In genomic region chr11:94629199-94629883, GRCm38 (mm10) we compare ENCODE assay signal across 8 mouse cellular contexts. TPM values are rescaled to one million over a fixed set of nuclear protein-coding genes. Genes with fewer than 3 reads are reported as not detected.
DNase-seq lines count a peak whose midpoint lies in the region; ATAC-seq and TF ChIP-seq lines count a peak whose summit lies in the region.

TSS of gene Lrrc59 (plus strand) at chr11:94629767.

- TF ChIP-seq POLR2A in bone marrow, adult 2 months (IDR thresholded peaks at IDR 0.05; ENCODE audit: borderline replicate concordance, control insufficient read depth, low read depth, low read length) = peak; percentile 73; the same call in 1 of the 2 replicates

- H3K9ac ChIP-seq in embryonic facial prominence, embryonic 15.5 days = peak within 1 kb of the TSS; percentile 88
- H3K9ac ChIP-seq in kidney, embryonic 14.5 days (ENCODE audit: low read depth, low read length) = peak within 1 kb of the TSS; percentile 85
- H3K9ac ChIP-seq in limb, embryonic 15.5 days = peak within 1 kb of the TSS; percentile 75

- WGBS in bone marrow, adult 2 months = 2% methylated on average over 35 of the region's 41 CpGs
- WGBS in embryonic facial prominence, embryonic 15.5 days = 6% methylated on average over 31 of the region's 41 CpGs
- 6% methylated on average over 41 of the region's 41 CpGs for WGBS in kidney, embryonic 14.5 days
- 4% methylated on average over 41 of the region's 41 CpGs for WGBS in limb, embryonic 15.5 days

- TF ChIP-seq CTCF in bone marrow, adult 2 months (IDR thresholded peaks at IDR 0.05; ENCODE audit: control insufficient read depth, insufficient read depth, low read length) = peak; percentile 97

- peak within 1 kb of the TSS; percentile 69 for H3K27ac ChIP-seq in bone marrow, adult 2 months (ENCODE audit: control insufficient read depth, insufficient read depth, low read depth, low read length, poor library complexity)
- peak within 1 kb of the TSS; percentile 41 for H3K27ac ChIP-seq in embryonic facial prominence, embryonic 15.5 days (replicated peaks)
- peak within 1 kb of the TSS; percentile 45; the same call in 1 of the 2 replicates for H3K27ac ChIP-seq in kidney, embryonic 14.5 days (ENCODE audit: low read depth, low read length)
- H3K27ac ChIP-seq in limb, embryonic 15.5 days = peak within 1 kb of the TSS; percentile 84

- H3K27me3 ChIP-seq in embryonic facial prominence, embryonic 15.5 days = no peaks in the 10 kb centered on the region
- H3K27me3 ChIP-seq in kidney, embryonic 14.5 days (ENCODE audit: control insufficient read depth, insufficient read depth, low read length) = no peaks in the 10 kb centered on the region
- no peaks in the 10 kb centered on the region for H3K27me3 ChIP-seq in limb, embryonic 15.5 days

- DNase-seq in 416B (ENCODE audit: low read depth) = peak; percentile 91
- DNase-seq in heart, adult 9 months (ENCODE audit: low spot score in 2 of 2) = peak; percentile 90 to 94
- peak; percentile 85 to 93 for DNase-seq in monocyte, adult 2 months (ENCODE audit: low read depth in 1 of 2, low spot score in 2 of 2)
- DNase-seq in spleen, postnatal 36 days (ENCODE audit: low spot score in 2 of 2) = peak; percentile 92

- H3K4me1 ChIP-seq in bone marrow, adult 2 months (ENCODE audit: control insufficient read depth, insufficient read depth, low read length) = peaks cover 1% of the 10 kb centered on the region
- peaks cover 12% of the 10 kb centered on the region for H3K4me1 ChIP-seq in embryonic facial prominence, embryonic 15.5 days
- H3K4me1 ChIP-seq in kidney, embryonic 14.5 days (ENCODE audit: control insufficient read depth, insufficient read depth, low read length) = peaks cover 8% of the 10 kb centered on the region
- H3K4me1 ChIP-seq in limb, embryonic 15.5 days = peaks cover 15% of the 10 kb centered on the region

- H3K36me3 ChIP-seq in embryonic facial prominence, embryonic 15.5 days = peaks cover 24% of the 10 kb centered on the region
- H3K36me3 ChIP-seq in kidney, embryonic 14.5 days (ENCODE audit: control insufficient read depth, insufficient read depth, low read length) = peaks cover 27% of the 10 kb centered on the region
- H3K36me3 ChIP-seq in limb, embryonic 15.5 days = peaks cover 30% of the 10 kb centered on the region

- peak within 1 kb of the TSS; percentile 63 for H3K4me2 ChIP-seq in embryonic facial prominence, embryonic 15.5 days (replicated peaks)
- H3K4me2 ChIP-seq in kidney, embryonic 14.5 days (replicated peaks; ENCODE audit: low read depth, low read length) = peak within 1 kb of the TSS; percentile 73
- peak within 1 kb of the TSS; percentile 73 for H3K4me2 ChIP-seq in limb, embryonic 15.5 days

- peak; percentile 92 for ATAC-seq in embryonic facial prominence, embryonic 15.5 days (ENCODE audit: insufficient number of reproducible peaks, low FRiP score, low TSS enrichment, low read depth)
- ATAC-seq in kidney, embryonic 14.5 days (ENCODE audit: low FRiP score, low TSS enrichment) = peak; percentile 99
- ATAC-seq in limb, embryonic 15.5 days (ENCODE audit: insufficient number of reproducible peaks, low FRiP score, low TSS enrichment, low read depth) = peak; percentile 91

- no peaks in the 10 kb centered on the region for H3K9me3 ChIP-seq in embryonic facial prominence, embryonic 15.5 days (replicated peaks)
- no peaks in the 10 kb centered on the region for H3K9me3 ChIP-seq in kidney, embryonic 14.5 days (ENCODE audit: control insufficient read depth, low read length)
- H3K9me3 ChIP-seq in limb, embryonic 15.5 days = no peaks in the 10 kb centered on the region

- peak within 1 kb of the TSS; percentile 96 for H3K4me3 ChIP-seq in bone marrow, adult 2 months (replicated peaks; ENCODE audit: control insufficient read depth, low read depth, low read length)
- peak within 1 kb of the TSS; percentile 76 for H3K4me3 ChIP-seq in embryonic facial prominence, embryonic 15.5 days (replicated peaks)
- H3K4me3 ChIP-seq in kidney, embryonic 14.5 days (ENCODE audit: low read length) = peak within 1 kb of the TSS; percentile 84
- peak within 1 kb of the TSS; percentile 96 for H3K4me3 ChIP-seq in limb, embryonic 15.5 days

RNA-seq across cellular contexts. Expression of gene Lrrc59, which starts in this region (rescaled TPM):
- polyA plus RNA-seq in bone marrow, adult 2 months (2011; ENCODE audit: insufficient read depth, insufficient read length, low replicate concordance, missing spikeins) = 16.6 and 26.1 TPM in 2 replicates
- polyA plus RNA-seq in embryonic facial prominence, embryonic 15.5 days (2015; fragmentation: Nextera tagmentation; extraction: Ambion mirVana) = 209 and 216 TPM in 2 replicates
- polyA plus RNA-seq in kidney, embryonic 14.5 days (2014; fragmentation: Nextera tagmentation; extraction: Ambion mirVana) = 118 and 197 TPM in 2 replicates
- 231 and 234 TPM in 2 replicates for polyA plus RNA-seq in limb, embryonic 15.5 days (2015; fragmentation: Nextera tagmentation; extraction: Ambion mirVana)

Comparison
In these comparisons a context has a peak if more than half of its experiments do, and no peak if none do; other contexts are left out.
1. Peak in every context shown above with its lines: DNase-seq, ATAC-seq, H3K4me3 ChIP-seq and H3K27ac ChIP-seq.